Mouse (Mus musculus): Measurements from ENCODE around the gene Wnt3a. TPM values are rescaled to one million over a fixed set of nuclear protein-coding genes. Genes with fewer than 3 reads are reported as not detected.

Wnt3a gene
- polyA plus RNA-seq, 1 experiment from 2014 or later, result 2.6 TPM

GRCm38 (mm10) chr11:59324777-59325176 lies 34.2 kb upstream of the Wnt3a start:
- Histone ChIP-seq H3K4me3 (no peak overlapping the region), H3K36me3 (no peaks in the 10 kb centered on the region), H3K27me3 (0 out of 2 replicates have a peak, but pooled peaks cover 2% of the 10 kb centered on the region), H3K9me3 (no peaks in the 10 kb centered on the region; the same call in 1 of the 2 replicates), H3K4me2 (replicated peaks) (no peak overlapping the region), H3K9ac (no peak overlapping the region), H3K27ac (no peak overlapping the region), H3K4me1 (peaks cover 22% of the 10 kb centered on the region)
- ATAC-seq (ENCODE audit: insufficient number of reproducible peaks, insufficient read depth, low FRiP score, low TSS enrichment), result no peak
- 77% methylated on average over 5 of the region's 5 CpGs for WGBS

- no peak for ATAC-seq (ENCODE audit: insufficient number of reproducible peaks, insufficient read depth, low FRiP score, low TSS enrichment)
- H3K36me3 ChIP-seq, result no peaks in the 10 kb centered on the region
- peaks cover 6% of the 10 kb centered on the region for H3K4me1 ChIP-seq
- H3K4me3 ChIP-seq, result no peak overlapping the region
- WGBS, result 88% methylated on average over 3 of the region's 3 CpGs
- H3K9me3 ChIP-seq, result no peaks in the 10 kb centered on the region; the same call in 1 of the 2 replicates
- no peak overlapping the region for H3K4me2 ChIP-seq (replicated peaks)
- H3K27ac ChIP-seq, result no peak overlapping the region
- no peak overlapping the region for H3K9ac ChIP-seq
- H3K27me3 ChIP-seq, result no peaks in the 10 kb centered on the region
These were observed 32.4 kb upstream of the Wnt3a start for GRCm38 (mm10) chr11:59322988-59323387.

GRCm38 (mm10) chr11:59316517-59316916 lies 26.0 kb upstream of the Wnt3a start:
- H3K4me2 ChIP-seq (replicated peaks), result no peak overlapping the region
- no peak overlapping the region for H3K4me3 ChIP-seq
- no peak for ATAC-seq (ENCODE audit: insufficient number of reproducible peaks, insufficient read depth, low FRiP score, low TSS enrichment)
- H3K36me3 ChIP-seq, result no peaks in the 10 kb centered on the region
- WGBS, result 21% methylated on average over 6 of the region's 6 CpGs
- no peak overlapping the region for H3K9ac ChIP-seq
- no peaks in the 10 kb centered on the region for H3K27me3 ChIP-seq
- H3K9me3 ChIP-seq, result no peaks in the 10 kb centered on the region; the same call in 1 of the 2 replicates
- H3K27ac ChIP-seq, result no peak overlapping the region
- peaks cover 51% of the 10 kb centered on the region for H3K4me1 ChIP-seq

GRCm38 (mm10) chr11:59313944-59314343 lies 23.4 kb upstream of the Wnt3a start:
- Histone ChIP-seq H3K27me3 (no peaks in the 10 kb centered on the region), H3K4me1 (peaks cover 71% of the 10 kb centered on the region), H3K36me3 (no peaks in the 10 kb centered on the region), H3K9ac (peak overlapping the region; percentile 11; the same call in 1 of the 2 replicates), H3K4me3 (no peak overlapping the region), H3K9me3 (no peaks in the 10 kb centered on the region), H3K4me2 (replicated peaks) (no peak overlapping the region), H3K27ac (no peak overlapping the region)
- 36% methylated on average over 11 of the region's 11 CpGs for WGBS
- ATAC-seq (ENCODE audit: insufficient number of reproducible peaks, insufficient read depth, low FRiP score, low TSS enrichment), result no peak

- H3K4me3 ChIP-seq, result no peak overlapping the region
- H3K9me3 ChIP-seq, result no peaks in the 10 kb centered on the region
- no peaks in the 10 kb centered on the region for H3K36me3 ChIP-seq
- ATAC-seq (ENCODE audit: insufficient number of reproducible peaks, insufficient read depth, low FRiP score, low TSS enrichment), result no peak
- H3K4me2 ChIP-seq (replicated peaks), result no peak overlapping the region
- H3K9ac ChIP-seq, result no peak overlapping the region; the same call in 1 of the 2 replicates
- peaks cover 78% of the 10 kb centered on the region for H3K4me1 ChIP-seq
- 0 out of 2 replicates have a peak, but pooled peaks cover under 1% of the 10 kb centered on the region for H3K27me3 ChIP-seq
- H3K27ac ChIP-seq, result 0 out of 2 replicates have a peak overlapping the region, but pooled peaks have one; percentile 14
- WGBS, result 63% methylated on average over 17 of the region's 17 CpGs
These were observed 22.7 kb upstream of the Wnt3a start for GRCm38 (mm10) chr11:59313029-59313811.

GRCm38 (mm10) chr11:59312501-59312900 lies 21.9 kb upstream of the Wnt3a start:
- H3K4me1 ChIP-seq, result peaks cover 84% of the 10 kb centered on the region
- no peak overlapping the region for H3K4me2 ChIP-seq (replicated peaks)
- WGBS, result 59% methylated on average over 8 of the region's 8 CpGs
- peaks cover 6% of the 10 kb centered on the region; the same call in 1 of the 2 replicates for H3K27me3 ChIP-seq
- H3K27ac ChIP-seq, result no peak overlapping the region
- no peaks in the 10 kb centered on the region for H3K36me3 ChIP-seq
- ATAC-seq (ENCODE audit: insufficient number of reproducible peaks, insufficient read depth, low FRiP score, low TSS enrichment), result no peak
- no peak overlapping the region for H3K4me3 ChIP-seq
- H3K9me3 ChIP-seq, result no peaks in the 10 kb centered on the region
- H3K9ac ChIP-seq, result no peak overlapping the region

- H3K27me3 ChIP-seq, result peaks cover 8% of the 10 kb centered on the region; the same call in 1 of the 2 replicates
- no peak overlapping the region for H3K9ac ChIP-seq
- H3K36me3 ChIP-seq, result no peaks in the 10 kb centered on the region
- no peak overlapping the region for H3K4me3 ChIP-seq
- H3K27ac ChIP-seq, result no peak overlapping the region
- WGBS, result 61% methylated on average over 6 of the region's 6 CpGs
- H3K4me1 ChIP-seq, result peaks cover 82% of the 10 kb centered on the region
- ATAC-seq (ENCODE audit: insufficient number of reproducible peaks, insufficient read depth, low FRiP score, low TSS enrichment), result no peak
- no peak overlapping the region for H3K4me2 ChIP-seq (replicated peaks)
- no peaks in the 10 kb centered on the region for H3K9me3 ChIP-seq
These were observed 21.5 kb upstream of the Wnt3a start for GRCm38 (mm10) chr11:59312060-59312459.

GRCm38 (mm10) chr11:59309976-59310375 lies 19.4 kb upstream of the Wnt3a start:
- ATAC-seq (ENCODE audit: insufficient number of reproducible peaks, insufficient read depth, low FRiP score, low TSS enrichment), result no peak
- Histone ChIP-seq H3K4me2 (replicated peaks) (no peak overlapping the region), H3K27me3 (peaks cover 23% of the 10 kb centered on the region), H3K36me3 (no peaks in the 10 kb centered on the region), H3K4me1 (peaks cover 81% of the 10 kb centered on the region), H3K9ac (no peak overlapping the region), H3K4me3 (no peak overlapping the region), H3K27ac (peak overlapping the region; percentile 62), H3K9me3 (no peaks in the 10 kb centered on the region)
- WGBS, result 51% methylated on average over 8 of the region's 8 CpGs

- Histone ChIP-seq H3K4me2 (replicated peaks) (peak overlapping the region; percentile 93), H3K9ac (no peak overlapping the region), H3K36me3 (no peaks in the 10 kb centered on the region), H3K27me3 (peaks cover 30% of the 10 kb centered on the region), H3K4me1 (peaks cover 75% of the 10 kb centered on the region), H3K9me3 (no peaks in the 10 kb centered on the region), H3K27ac (peak overlapping the region; percentile 62), H3K4me3 (peak overlapping the region; percentile 66; the same call in 1 of the 2 replicates)
- ATAC-seq (ENCODE audit: insufficient number of reproducible peaks, insufficient read depth, low FRiP score, low TSS enrichment), result peak; percentile 76
- 6% methylated on average over 10 of the region's 12 CpGs for WGBS
These were observed 18.7 kb upstream of the Wnt3a start for GRCm38 (mm10) chr11:59309106-59309805.

GRCm38 (mm10) chr11:59308625-59309024 lies 18.1 kb upstream of the Wnt3a start:
- Histone ChIP-seq H3K9ac (peak overlapping the region; percentile 8; the same call in 1 of the 2 replicates), H3K4me1 (peaks cover 69% of the 10 kb centered on the region), H3K27me3 (peaks cover 37% of the 10 kb centered on the region), H3K4me2 (replicated peaks) (peak overlapping the region; percentile 93), H3K36me3 (no peaks in the 10 kb centered on the region), H3K27ac (peak overlapping the region; percentile 62), H3K9me3 (no peaks in the 10 kb centered on the region), H3K4me3 (peak overlapping the region; percentile 66; the same call in 1 of the 2 replicates)
- ATAC-seq (ENCODE audit: insufficient number of reproducible peaks, insufficient read depth, low FRiP score, low TSS enrichment), result no peak
- WGBS, result 35% methylated on average over 6 of the region's 6 CpGs

GRCm38 (mm10) chr11:59308164-59308542 lies 17.6 kb upstream of the Wnt3a start:
- peak overlapping the region; percentile 66 for H3K4me3 ChIP-seq
- H3K4me1 ChIP-seq, result peaks cover 65% of the 10 kb centered on the region
- peak overlapping the region; percentile 62 for H3K27ac ChIP-seq
- WGBS, result 16% methylated on average over 12 of the region's 12 CpGs
- peak overlapping the region; percentile 93 for H3K4me2 ChIP-seq (replicated peaks)
- ATAC-seq (ENCODE audit: insufficient number of reproducible peaks, insufficient read depth, low FRiP score, low TSS enrichment), result no peak
- peaks cover 42% of the 10 kb centered on the region for H3K27me3 ChIP-seq
- no peaks in the 10 kb centered on the region for H3K9me3 ChIP-seq
- H3K9ac ChIP-seq, result no peak overlapping the region
- H3K36me3 ChIP-seq, result no peaks in the 10 kb centered on the region
